Mouse (Mus musculus): ENCODE measurements around the gene Gpr107. TPM values are rescaled to one million over a fixed set of nuclear protein-coding genes. Genes with fewer than 3 reads are reported as not detected.

Gene Gpr107
- total RNA-seq, 2 experiments from 2014 or later = 8.9 to 24.7 TPM

DNA sequence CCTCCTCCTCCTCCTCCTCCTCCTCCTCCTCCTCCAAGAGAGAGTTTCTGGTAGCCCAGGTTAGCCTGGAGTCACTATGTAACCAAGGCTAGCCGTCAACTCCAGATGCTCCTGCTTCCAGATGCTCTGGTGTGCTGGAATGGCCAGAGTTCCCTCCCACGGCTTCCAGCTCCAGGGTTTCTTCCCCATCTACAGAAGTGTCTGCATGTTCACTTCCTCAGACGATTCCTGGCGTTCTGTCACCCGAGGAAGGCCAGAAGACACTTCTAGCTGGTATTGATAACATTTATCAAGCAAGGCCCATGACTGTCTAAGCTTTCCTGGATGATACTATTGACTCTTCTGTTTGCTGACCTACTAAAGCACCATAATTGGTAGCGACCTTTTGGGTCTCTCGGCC lies 27.0 kb upstream of the Gpr107 start:
- no peak for ATAC-seq (replicated peaks; ENCODE audit: low FRiP score, poor library complexity, severe bottlenecking)

DNA sequence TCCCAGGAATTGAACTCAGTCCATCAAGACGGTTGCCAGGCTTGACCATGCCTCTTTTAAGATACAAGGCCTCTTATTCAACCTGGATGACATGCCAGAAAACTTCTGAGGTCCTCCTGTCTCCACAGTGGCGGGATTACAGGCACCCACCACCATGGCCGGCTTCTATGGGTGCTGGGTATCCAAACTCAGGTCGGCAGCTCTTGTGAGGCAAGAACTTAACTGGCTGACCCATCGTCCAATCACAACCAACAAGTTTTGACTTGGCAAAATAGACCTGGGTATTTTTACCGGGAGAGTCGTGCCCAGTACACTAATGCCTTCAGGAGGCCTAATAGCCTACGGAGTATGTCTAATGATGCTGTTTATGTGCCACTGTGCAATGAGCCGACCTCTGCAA lies 26.1 kb upstream of the Gpr107 start:
- no peak for ATAC-seq (replicated peaks; ENCODE audit: low FRiP score, poor library complexity, severe bottlenecking)

DNA sequence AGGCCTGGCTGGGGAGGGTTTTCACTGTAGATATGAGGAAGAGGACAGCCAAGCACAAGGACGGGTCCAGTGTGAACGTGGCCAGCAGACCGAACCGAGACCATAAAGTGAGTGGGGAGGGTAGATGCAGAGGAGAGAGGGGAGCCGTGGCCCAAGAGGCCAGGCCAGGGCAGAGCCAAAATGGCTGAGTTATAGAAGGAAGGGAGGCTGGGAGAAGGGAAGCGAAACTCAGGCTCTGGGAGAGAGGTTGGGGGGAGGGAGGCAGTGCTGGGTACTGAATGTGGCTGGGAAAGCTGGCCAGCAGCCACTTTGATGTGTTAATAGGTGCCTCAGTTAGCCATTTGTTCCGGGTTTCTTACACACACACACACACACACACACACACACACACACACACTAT lies 24.9 kb upstream of the Gpr107 start:
- ATAC-seq (replicated peaks; ENCODE audit: low FRiP score, poor library complexity, severe bottlenecking) = no peak

DNA sequence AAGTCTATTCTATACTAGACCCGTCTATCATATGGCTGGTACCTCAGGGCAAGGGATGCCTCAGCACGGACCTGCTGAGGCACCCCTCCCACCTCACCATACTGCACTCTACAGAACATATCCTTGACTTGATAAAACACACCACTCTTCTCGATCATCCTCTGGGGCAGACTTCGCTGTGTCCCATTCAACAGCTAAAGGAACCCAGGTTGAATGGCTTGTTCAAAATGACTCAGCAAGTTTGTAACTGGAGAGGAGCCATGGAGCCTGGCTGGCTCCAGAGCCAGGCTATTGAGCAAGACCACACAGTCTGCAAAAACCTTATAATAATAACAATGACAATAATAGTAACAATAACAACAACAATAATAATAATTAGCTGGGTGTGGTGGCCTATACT lies 24.2 kb upstream of the Gpr107 start:
- no peak; the same call in 1 of the 2 replicates for ATAC-seq (replicated peaks; ENCODE audit: low FRiP score, poor library complexity, severe bottlenecking)

DNA sequence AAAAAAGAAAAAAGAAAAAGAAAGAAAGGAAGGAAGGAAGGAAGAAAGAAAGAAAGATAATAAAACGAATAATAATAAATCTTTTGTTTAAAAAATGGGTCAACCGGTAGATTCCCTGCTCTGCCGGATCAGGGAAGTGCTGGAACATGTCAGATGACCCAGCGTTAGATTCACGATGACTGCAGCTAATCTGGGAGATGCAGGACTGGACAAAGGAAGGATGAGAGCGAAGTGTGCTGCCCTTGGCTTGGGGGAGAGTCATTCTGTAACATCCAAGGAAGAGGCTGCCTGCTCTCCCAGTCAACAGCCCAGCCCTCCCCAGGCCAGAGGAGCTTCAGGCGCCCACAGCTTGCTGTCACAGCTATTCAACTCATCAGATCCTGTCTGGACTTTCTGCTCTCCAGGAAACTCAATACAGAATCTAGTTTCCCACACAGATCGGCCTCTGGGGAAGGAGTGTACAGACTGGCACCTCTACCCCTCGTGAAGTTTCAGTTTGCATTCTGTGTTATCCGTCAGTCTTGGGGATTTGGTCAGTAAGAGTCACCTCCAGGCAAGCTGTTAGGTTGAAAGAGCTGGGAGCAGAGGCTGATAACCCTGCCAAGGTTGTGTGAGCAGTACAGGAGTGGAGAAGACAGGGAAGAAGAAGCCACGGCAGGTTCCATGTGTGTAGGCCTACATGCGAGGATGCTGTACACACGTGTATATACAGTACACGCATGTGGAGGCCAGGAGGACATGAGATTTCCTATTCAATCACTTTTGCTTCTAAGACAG lies 22.2 kb upstream of the Gpr107 start:
- no peak for ATAC-seq (replicated peaks; ENCODE audit: low FRiP score, poor library complexity, severe bottlenecking)

DNA sequence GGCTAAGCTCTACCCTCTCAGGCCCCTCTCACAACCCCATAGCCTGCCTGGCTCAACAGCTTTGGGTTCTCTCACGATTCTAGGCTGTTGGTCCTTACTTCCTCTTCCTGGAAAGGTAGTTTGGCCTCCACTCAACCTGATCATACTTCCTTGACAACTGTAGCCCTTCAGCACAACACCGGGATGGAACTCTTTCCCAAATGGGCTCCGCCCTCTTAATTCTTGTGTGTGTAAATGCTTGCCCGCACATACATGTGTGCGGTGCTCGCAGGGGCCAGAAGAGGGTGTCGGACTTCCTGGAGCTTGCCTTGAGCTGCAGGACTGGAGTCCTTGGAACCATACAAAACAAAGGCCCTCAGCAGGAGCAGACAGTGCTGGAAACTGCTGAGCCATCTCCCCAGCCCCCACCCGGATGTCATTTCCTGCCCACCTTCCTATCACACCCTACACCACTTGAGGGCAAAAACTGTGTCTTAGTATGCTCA lies 21.3 kb upstream of the Gpr107 start:
- no peak for ATAC-seq (replicated peaks; ENCODE audit: low FRiP score, poor library complexity, severe bottlenecking)

DNA sequence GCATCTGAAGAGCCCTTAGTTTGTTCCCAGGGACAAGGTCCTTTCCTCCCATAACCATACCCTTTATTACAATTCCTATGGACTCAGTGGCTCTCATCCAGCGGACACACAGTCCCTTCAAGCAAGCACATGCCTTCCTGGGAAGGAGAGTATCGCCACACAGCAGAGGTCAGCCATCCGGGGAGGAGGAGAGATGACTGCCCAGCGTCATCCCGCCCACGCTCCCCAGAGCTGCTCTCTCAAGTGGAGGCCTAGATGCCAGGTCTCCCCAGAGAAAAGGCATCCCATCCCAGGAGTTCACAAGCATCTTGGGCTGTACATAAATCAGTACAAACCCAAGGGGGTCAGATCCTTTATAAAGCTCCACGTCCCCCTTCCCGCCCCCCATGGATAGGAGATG lies 19.4 kb upstream of the Gpr107 start:
- ATAC-seq (replicated peaks; ENCODE audit: low FRiP score, poor library complexity, severe bottlenecking) = no peak

DNA sequence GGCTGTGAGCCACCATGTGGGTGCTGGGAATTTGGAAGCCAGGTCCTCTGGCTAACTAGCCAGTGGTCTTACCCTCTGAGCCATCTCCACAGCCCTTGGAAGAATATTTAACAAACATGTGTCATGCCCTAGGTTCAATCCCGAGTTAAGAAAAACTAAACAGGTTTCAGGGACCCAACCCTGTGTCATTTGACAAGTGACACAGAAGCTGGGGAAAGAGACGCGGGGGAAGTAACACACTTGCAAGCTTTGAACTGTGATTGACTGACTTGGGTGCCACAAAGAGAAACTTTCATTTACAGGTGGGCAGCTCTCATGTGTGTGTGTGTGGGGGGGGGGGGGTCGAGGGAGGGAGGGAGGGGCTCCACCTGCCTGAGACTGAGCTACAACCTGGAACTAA lies 18.1 kb upstream of the Gpr107 start:
- no peak for ATAC-seq (replicated peaks; ENCODE audit: low FRiP score, poor library complexity, severe bottlenecking)

DNA sequence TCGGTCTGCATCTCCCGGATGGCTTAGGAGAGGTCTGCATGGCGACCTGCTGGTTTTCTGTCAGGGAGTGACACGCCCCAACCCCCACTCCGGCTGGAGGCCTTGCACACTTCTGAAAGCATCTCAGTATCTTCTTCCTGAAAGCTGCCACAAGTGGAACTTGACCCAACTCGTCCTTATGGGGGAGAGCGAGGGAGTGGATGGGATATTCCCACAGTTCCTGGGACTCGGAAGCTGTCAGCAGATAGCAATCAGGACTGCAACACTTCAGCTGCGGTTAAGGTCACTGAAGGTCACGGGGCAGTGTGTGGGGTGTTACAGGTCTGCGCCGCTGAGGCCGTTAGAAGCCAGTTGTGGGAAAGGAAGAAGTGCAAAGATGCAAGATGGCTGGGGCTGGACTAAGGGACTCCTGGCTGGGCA lies 16.6 kb upstream of the Gpr107 start:
- ATAC-seq (replicated peaks; ENCODE audit: low FRiP score, poor library complexity, severe bottlenecking) = no peak

DNA sequence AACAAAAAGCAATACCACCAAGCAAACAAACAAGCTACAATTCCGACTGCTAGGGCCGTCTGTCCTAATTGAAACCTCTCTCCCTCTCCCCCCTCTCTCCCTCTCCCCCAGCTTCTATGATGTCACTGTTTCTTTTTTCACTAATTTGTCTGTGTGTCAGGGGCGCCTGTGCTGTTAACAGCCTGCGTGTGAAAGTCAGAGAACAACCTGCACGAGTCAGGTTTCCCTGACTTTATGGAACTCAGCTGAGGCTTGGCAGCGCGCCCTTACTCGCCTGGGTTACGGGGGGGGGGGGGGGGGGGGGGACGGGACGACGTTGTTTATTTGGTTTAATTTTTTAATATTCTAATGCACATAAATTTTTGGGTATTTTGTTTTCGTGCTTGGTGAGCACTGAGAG lies 15.8 kb upstream of the Gpr107 start:
- no peak for ATAC-seq (replicated peaks; ENCODE audit: low FRiP score, poor library complexity, severe bottlenecking)

DNA sequence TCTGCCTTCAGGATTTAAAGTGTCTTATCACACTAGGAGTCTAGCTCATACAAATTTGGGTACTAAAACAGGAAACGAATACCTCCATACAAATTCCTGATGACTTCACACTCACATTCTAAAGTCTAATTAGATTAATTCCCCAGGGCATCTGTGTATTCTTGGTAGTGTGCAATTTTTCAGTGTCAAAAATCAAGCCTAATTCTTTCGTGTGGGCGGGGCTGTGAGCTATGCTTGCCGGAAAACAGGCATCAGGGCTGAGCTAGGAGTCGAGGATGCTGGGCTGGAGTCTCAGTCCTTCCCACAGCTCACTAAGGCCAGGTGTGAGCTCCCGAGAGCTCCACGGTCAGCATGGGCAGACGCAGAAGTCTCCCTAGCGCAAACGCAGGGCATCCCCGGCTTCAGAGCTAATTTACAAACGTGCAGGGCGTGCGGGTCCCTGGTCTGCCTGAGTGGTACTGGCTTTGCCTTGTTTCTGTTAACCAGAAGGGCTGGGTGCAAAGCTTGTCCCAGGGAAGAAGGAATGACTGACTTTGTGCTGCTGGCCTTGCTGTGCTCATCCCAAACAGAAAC lies 15.0 kb upstream of the Gpr107 start:
- ATAC-seq (replicated peaks; ENCODE audit: low FRiP score, poor library complexity, severe bottlenecking) = no peak

DNA sequence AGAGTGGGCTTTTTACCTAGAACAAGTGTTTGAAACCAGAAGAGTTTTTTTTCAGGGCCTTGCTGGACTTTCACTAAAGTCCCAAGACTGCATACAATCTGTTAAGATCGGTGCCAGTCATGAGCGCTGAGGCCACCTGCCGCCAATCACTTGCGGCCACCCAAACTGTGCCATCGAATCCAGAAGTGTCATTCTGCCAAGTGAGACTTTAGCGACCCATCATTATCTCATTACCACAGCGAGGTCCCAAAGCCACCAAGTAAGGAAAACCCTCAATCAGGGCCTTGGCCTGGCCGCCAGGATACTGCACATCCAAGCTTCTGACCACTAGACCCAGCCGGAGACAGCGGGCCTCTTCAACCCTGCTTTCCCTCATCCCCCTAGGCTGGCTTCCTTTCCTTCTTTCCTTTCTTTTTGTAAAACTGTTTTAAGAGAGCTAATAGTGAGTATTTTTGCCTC lies 12.9 kb upstream of the Gpr107 start:
- ATAC-seq (replicated peaks; ENCODE audit: low FRiP score, poor library complexity, severe bottlenecking) = no peak

DNA sequence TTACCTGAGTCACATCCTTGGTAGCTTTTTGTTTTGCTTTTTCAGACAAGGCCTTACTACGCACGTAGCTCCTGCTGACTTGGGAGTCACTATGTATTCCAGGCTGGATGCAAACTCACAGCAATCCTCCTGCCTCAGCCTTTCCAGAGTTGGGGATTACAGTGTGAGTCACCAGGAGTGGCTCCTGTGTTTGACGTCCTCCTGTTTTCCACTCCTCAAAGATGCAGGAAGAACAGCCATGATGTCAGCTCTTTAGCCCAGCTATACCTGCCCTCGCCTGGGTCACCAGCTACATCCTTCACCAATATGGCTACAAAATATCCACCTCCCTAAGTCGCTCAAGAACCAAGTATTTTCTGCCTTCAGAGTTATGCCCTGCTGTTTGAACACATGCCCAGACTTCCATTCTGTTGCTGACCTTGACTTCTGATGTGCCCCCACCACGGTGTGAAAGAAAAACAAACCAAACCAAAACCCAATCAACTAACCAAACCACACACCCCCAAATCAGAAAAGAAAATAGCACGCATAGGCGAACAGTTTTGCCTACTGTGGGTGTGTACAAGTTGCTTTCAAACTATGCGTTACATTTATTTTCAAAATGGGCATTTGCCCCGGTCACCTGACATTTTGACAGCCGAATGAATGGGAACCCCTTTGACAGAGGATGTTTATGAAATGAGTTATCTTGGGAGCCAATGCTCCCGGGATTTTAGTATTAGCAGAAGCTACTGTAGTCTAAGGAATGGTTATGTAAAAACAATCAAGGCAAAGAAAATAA lies 11.9 kb upstream of the Gpr107 start:
- ATAC-seq (replicated peaks; ENCODE audit: low FRiP score, poor library complexity, severe bottlenecking) = no peak

DNA sequence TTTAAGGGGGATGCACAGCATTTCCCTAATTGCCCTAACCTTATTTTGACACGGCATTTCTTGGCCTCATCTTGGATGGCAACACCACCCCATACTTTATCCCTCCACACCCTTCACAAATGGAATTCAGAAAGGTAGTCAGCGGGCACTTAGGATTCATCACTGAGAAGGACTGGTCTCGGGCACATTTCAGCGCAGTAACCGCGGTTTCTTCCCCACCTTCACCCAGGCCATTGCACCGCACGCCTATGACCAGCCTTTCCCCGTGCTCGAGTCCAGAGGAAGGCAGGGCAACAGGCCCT lies 11.4 kb upstream of the Gpr107 start:
- ATAC-seq (replicated peaks; ENCODE audit: low FRiP score, poor library complexity, severe bottlenecking) = no peak

DNA sequence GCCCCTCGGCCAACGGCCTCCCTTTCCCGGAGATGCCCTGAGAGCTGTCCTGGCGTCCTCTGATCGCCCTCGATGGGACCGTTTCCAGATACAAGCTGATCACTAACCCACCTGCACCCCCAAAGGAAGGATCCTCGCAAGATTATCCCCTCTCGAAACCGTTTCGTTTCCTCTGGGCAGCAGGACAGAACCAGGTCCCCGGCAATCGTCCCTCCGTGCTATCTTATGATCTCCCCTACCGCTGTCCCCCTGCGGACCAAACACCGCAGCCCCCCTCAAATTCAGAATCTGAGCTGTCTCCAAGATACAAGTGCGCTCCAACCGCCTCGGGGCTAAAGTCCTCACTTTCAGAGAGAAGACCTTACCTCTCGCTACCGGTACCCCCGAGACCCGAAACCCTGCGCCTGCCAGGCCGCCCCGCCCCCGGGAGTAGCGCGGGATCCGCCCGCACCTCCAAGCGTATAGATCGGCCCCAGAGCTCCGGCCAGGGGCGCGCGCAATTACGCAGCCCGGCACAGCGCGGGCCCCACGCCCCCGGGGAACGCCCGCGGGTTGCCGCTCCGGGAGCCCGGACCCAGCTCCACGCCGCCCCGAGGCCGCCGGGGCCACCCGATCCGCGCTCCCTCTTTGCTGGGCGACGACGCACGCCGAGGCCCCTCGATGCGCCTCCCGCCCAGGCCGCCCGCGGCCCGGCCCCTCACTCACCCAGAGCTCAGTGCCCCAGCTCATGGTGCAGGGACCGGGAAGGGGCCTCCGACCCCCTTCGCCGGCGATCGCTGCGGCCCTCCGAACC lies 10.8 kb upstream of the Gpr107 start:
- no peak for ATAC-seq (replicated peaks; ENCODE audit: low FRiP score, poor library complexity, severe bottlenecking)

DNA sequence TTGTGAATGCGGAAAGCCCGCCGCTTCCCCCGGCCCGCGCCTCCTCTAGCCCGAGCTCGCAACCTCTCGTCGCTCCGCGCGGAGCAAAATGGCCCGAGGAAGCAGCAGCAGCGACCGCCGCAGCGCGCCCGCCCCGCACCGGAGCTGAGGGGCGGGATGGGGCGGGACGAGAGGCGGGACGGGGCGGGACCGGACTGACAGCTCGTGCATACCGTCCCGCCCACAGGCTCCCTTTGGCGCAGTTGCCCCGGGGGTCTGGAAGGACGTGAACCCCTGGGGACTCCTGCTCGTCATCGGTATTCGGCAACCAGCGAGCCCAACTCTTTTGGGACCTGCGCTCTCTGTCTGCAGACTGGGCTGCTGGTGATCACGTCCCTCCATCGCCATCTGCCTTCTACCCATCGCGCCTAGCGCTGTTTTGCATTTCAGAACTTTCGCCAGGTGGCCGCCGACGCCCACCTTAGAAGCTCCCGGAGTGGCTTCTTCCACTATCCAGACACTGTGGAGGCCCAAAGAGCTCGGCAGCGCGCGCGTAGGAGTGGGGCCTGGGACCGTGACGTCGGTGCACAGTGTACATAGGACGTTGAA lies 10.2 kb upstream of the Gpr107 start, which contains the start of gene Fnbp1:
Gene Fnbp1, minus strand, starts transcription at position 142 of the 588 bp plus-strand sequence.
- peak; percentile 81 for ATAC-seq (replicated peaks; ENCODE audit: low FRiP score, poor library complexity, severe bottlenecking)

DNA sequence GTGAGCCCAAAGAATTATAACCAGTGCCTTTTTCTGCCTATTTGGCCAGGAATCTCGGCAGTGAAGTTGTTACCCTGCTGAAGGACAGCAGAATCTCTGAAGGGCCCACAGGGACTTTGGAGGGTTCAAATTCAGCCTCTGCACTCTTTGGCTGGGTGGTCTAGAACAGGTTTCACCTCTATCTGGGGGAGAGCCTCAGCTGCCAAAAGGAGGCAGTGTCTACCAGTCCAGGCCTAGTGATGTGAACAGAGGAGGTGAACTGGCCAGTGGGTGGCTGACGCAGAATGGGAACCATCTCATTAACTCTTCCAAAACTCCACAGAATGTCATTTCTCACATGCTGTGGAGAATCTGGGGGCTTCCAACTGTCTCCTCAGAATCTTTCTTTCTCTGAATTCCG lies 9.6 kb upstream of the Gpr107 start:
- ATAC-seq (replicated peaks; ENCODE audit: low FRiP score, poor library complexity, severe bottlenecking) = no peak

DNA sequence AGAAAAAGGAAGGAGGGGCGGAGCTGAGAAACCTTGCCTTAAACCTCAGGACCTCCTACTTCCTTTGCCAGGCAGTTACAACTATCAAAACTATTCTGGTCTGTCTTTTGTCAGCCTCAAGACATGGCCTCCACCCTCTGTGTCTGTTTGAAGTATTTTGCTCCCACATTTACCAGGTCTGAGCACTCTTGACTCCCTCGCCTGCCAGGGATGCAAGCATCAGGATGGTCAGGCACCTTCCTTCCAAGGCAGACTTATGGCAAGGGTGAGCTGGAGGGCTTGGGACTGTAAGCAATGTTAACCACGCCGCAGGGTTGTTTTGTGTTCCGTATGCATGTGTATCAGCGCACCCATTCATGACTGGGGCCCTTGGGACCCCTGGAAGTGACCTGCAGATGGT lies 8.8 kb upstream of the Gpr107 start:
- no peak for ATAC-seq (replicated peaks; ENCODE audit: low FRiP score, poor library complexity, severe bottlenecking)

DNA sequence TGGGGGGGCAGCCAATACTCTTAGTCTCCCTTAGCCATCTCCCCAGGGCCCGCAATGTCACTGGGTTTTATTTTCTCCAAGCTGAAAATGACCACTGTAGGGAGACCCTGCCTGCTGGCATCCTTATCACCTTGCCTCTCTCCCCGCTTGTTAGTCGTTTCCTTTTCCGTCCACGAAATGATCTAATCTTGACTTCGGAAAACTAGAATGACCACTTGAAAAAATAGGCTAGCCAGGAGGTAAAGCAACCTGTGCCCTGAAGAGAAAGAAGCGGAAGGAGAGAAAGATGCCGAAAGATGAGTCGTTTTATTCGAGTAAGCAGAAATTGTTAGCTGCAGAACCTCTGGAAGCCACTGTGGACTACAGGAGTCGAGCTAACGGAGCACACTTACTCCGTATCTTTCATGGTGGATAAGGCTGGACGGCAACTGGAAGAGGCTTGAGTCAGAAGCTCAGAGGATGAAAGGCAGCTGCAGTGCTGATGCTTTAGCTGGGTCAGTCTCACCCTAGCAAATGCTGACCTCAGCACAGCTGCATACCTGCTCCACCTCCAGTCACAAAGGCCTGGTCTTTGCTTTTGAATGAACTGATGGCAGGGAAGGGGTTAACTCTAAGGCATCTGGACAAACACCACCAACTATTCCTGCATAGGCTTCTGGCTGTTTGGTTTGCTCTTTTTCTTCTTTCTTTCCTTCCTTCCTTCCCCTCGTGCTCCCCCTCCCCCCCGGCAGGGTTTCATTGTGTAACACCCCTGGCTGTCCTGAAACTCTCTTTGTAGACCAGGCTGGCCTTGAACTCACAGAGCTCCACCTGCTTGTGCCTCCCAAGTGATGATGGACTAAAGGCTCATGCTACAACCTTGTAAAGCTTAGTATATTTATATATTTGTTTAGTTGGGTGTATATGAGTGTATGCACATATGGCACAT lies 8.1 kb upstream of the Gpr107 start:
- no peak for ATAC-seq (replicated peaks; ENCODE audit: low FRiP score, poor library complexity, severe bottlenecking)

Measured in erythroid progenitor cell, adult 5-6 weeks (primary cell).